Mouse (Mus musculus) yolk sac, embryonic 10.5 days (tissue): ENCODE measurements at regions not wholly inside any gene's neighbourhood (a gene's known extent, or its start where the extent isn't known, plus 50 kb on each side); places are given as distances from the start of the nearest gene placed in this dataset.

Experiments used
- DNase-seq: peaks from one replicate; pipeline ENCODE4 v3.0.0-alpha.2; 2017; ENCODE audit warnings: low spot score

GRCm38 (mm10) chr6:148600934-148601333 is 156.7 kb upstream of the Tmtc1 start:
- DNase-seq, result no peak

GRCm38 (mm10) chr6:148599473-148599872 is 155.3 kb upstream of the Tmtc1 start:
- DNase-seq, result no peak

- peak; percentile 24 for DNase-seq
Observed at GRCm38 (mm10) chr6:148598746-148599337, 154.7 kb upstream of the Tmtc1 start.

GRCm38 (mm10) chr6:148595009-148595770 is 151.0 kb upstream of the Tmtc1 start:
- no peak for DNase-seq

DNA sequence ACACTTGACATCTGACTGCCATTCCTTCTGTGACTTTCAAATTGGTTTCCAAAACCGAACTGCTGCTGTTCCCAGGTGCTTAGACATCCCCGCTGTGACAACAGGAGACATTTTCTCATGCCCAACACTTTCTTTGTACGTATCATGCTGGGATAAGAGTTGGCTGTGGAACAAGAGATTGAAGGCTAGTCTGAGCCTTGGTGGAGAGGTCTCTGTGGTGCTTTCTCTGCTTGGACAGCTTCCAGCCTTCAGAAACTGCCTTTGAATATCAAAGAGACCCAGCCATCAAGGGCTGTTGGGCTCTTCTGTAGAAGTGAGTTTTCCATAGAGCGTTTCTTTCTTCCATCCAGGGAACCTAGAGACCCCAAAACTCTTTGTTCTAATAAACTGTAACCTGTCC is 144.8 kb upstream of the Tmtc1 start:
- DNase-seq, result no peak

GRCm38 (mm10) chr6:148586439-148587321 is 142.5 kb upstream of the Tmtc1 start:
- no peak for DNase-seq

GRCm38 (mm10) chr6:148584126-148584525 is 139.9 kb upstream of the Tmtc1 start:
- no peak for DNase-seq

- no peak for DNase-seq
Observed at GRCm38 (mm10) chr6:148578281-148578680, 134.1 kb upstream of the Tmtc1 start.

DNA sequence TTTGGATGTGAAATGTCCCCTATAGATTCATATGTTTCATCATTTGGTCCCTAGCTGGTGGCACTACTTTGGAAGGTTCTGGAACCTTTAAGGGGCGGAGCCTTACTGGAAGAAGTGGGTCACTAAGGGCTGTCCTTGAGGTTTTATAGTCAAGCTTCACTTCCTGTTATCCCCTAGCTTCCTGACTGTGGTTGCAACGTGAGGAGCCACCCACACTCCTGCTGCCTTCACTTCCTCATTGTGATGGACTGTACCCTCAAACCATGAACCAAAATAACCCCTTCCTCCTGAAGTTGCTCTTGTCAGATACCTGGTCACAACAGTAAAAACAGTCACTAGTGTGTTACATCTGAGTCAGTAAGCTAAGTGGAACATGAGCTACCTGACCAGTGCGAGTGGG is 133.5 kb upstream of the Tmtc1 start:
- DNase-seq, result no peak

DNA sequence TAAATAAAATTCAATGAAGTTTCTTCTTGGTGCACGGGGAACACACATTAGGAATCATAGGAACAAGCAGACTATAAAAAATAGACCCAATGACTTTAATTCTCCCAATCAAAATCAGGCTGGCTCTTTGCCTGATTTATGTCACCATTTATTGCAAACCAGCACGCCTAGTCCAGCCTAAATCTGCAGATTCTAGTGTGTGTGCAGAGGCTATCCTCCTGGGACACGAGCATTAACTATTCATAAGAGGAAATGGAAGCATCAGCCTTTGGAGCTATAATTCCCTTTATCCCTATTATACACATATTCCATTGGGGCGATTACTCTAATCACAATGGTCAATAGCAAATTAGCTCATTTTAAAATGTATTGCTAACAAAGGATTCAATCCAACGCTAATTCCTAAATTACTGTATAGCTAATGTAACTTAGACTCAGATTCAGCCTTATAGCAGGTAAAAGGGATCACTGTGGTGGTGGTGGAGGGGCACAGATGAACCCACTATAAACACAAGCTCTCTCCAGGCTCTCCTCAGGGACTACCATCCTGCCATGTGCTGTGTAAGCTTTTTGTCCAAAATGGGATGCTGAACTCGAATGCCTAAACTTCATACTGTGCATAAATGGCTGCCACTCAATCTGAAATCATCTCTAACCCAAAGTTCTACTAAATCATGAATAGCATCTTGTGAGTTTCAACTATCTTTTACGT is 130.7 kb upstream of the Tmtc1 start:
- DNase-seq, result no peak

DNA sequence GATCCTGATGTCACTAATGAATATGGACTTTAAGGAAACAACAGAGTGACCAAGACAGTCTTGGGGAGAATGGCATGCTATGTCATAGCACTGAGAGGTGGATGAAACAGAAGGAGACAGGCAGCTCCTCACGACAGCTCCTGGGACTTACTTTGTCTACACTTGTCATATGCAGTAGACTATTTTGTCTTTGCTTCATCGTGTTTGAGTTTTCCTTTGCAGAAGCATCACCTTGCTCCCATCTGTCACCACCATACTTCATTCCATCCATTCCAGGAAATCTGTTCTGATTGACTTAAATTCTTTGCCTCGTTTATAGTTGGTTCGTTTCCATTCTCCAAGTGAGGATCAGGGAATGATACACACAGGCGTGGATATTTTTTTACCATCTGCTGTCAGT is 128.0 kb upstream of the Tmtc1 start:
- no peak for DNase-seq

DNA sequence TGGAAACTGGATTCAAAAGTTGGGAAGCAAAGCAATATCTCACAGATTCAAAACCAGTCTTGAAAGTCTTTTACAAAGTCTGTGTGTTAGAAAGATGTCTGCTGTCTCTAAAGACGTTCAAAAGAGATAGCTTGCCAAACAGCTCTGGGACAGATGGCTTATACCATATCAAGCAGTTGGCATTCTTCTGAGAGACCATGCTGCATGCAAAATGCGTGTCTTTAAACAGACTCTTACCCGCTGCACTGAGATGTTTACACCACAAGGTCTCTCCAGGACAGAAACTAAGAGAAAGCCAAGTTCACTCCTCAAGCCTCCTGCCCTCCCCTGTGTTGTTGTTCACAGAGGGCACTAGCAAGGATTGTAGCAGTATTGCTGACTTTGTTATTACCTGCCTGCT is 127.5 kb upstream of the Tmtc1 start:
- no peak for DNase-seq

- DNase-seq, result no peak
Observed at GRCm38 (mm10) chr6:148564146-148564545, 120.0 kb upstream of the Tmtc1 start.

DNA sequence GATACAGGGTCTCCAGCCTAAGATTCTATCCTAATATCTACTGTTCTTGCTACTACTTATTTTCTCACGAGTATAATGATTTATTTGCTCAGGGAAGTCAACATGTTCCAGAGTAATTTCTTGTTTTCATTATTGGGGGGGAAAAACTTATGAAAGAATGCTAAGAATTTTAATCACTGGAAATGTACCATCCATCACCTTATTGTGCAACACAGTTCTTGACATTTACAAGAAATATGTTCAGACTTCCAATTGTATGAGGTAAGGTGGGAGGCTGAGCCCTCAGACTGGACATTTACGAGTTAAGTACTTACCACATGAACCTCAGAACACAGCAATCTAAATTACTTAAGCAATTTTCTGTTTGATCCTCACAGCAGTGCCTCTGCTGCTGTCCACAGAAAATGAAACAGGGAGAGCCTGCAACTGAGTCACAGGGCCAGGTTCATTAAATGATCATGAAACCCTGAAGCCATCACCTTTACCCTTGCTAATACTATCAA is 118.1 kb upstream of the Tmtc1 start:
- DNase-seq, result no peak

DNA sequence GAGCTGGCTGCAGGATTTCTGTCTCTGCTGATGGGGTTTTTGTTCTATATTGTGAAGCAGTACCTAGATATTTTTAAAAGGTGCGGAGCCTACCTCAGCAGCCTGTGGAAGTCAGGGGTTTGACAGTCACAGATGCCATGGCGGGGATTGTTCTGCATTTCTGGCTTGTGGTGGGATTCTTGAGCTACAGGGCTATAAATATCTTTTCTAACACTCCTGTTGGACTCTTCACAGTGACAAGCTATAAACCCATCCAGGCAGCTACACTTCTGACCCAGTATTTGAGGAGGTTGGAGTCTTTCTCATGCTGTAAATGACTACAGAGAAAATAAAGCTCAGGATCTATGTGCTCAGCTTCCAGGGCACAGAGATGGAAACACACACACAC is 112.3 kb upstream of the Tmtc1 start:
- DNase-seq, result no peak

- DNase-seq, result no peak
Observed at GRCm38 (mm10) chr6:148555651-148556483, 111.7 kb upstream of the Tmtc1 start.

DNA sequence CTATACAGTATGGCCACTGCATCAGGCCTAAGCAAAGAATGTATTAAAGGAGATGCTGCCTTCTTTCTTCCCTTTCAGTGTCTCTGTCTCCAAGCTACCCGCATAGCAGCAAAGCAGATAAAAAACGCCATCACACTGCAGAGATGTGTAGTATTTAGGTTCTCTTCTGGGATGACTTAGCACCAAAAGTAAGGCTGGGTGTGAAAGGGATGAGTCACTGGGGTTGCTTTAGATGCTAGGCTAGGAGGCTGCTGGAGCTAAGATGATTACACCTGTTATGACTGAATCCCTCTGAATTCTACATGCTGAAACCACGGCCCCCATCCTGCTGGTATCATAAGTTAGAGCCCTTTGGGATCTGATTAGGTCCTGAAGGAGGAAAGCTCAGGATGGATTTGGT is 110.3 kb upstream of the Tmtc1 start:
- no peak for DNase-seq

DNA sequence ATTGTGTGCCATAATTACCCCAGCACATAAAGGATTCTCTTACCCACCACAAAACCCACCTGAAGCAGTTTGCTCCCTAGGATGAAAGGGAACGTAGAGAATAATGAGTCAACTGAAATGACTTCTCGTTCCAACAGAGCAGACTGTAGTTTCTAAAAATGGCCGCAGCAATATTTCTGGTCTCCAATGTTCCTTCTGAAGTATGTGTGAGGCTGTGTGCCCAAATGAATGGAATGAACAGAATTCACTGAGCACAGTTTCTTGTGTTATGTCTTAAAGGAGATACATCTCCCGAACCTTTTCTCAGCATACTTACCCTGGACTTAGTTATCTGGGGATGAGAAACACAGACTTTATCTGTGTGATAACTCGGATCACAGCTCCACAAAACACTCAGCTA is 109.4 kb upstream of the Tmtc1 start:
- DNase-seq, result no peak

GRCm38 (mm10) chr6:148551097-148551496 is 106.9 kb upstream of the Tmtc1 start:
- DNase-seq, result no peak

DNA sequence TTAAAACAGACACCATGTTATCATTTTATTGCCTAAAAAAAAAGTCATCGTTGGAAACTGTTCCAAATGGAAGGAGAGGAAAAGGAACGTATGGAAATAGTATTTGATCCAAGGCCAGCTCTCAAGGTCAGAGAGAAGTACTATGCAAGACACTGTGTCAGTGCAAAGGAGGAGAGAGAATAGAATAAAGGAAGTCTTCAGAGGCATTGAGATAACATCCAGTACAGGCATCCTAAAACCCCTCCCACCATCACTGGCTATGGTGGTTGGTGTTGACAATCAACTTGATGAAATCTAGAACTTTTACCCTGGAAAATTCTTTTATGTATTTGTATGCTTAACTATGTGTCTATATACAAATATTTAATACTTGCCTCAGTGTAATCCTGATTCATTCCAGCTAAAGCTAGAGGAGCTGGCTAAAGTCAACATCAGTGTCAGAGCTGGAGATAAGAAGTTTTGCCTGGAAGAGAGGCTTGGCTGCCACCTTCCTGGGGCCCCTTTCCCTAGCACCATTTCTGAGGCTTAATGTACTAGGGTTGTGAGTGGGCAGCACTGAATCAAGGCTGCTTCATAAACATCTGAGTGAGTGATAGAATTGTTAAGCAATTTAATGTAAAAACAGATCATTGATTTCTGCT is 104.1 kb upstream of the Tmtc1 start:
- peak; percentile 28 for DNase-seq

DNA sequence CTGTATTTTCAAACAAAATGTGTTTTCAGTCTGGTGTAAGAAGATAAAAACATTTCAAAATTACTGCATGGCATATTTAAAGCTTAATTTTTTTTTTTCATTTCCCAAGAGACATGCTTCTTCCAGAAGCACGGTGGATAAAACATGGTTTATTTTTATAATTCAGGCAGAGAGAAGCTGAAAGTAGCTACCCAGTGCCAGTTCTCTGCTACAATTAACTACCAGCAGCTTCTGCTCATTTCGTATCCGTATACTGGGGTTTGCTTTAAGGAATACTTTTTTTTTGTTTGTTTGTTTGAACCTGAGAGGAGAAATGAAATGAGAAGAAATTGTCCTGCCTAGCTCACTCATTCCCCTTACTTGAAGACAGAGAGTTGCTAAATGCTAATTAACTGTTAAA is 98.9 kb upstream of the Tmtc1 start:
- no peak for DNase-seq
